Mouse (Mus musculus) Patski (cell line): ENCODE measurements around the gene Rpl29. TPM values are rescaled to one million over a fixed set of nuclear protein-coding genes. Genes with fewer than 3 reads are reported as not detected.

Source experiments
- ATAC-seq: fragments of 100-300 bp; one replicate; pipeline ENCODE4 v1.8.0; 2021
- CTCF ChIA-PET: fragments of 350-600 bp; sonication (Branson Sonifier 250); formaldehyde crosslinking; loops from one replicate; lab custom pipeline; 2022; ENCODE audit warnings: inconsistent platforms; lab: Charles Lee
- POLR2A ChIA-PET: fragments of 350-600 bp; sonication (Branson Sonifier 250); formaldehyde crosslinking; loops from one replicate; lab custom pipeline; 2022; ENCODE audit warnings: antibody characterized with exemption, inconsistent platforms; lab: Charles Lee
- DNase-seq: peaks from one replicate; pipeline ENCODE4 v3.0.0-alpha.2; 2011; ENCODE audit warnings: low read depth, low spot score
- H3K27me3 ChIP-seq: fragments of 371-371 bp; one replicate; pipeline ENCODE4 v1.5.1; 2021
- CTCF ChIP-seq: fragments of 100-300 bp; IDR thresholded peaks from one replicate; pipeline ENCODE4 v1.5.1; 2021
- in situ Hi-C: fragments of 300-500 bp; cut with MboI; formaldehyde crosslinking; loops from 3 replicates; pipeline ENCODE4 v1.11.1; 2018; ENCODE audit warnings: low pct_unique_long_range_greater_than_20kb, mixed read lengths
- polyA plus RNA-seq: library from polyadenylated mRNA; unstranded; gene quantifications from one replicate; pipeline ENCODE4 v1.2.3, GENCODE M21; 2021

Rpl29 gene
- polyA plus RNA-seq, 1 experiment from 2014 or later, result 189 TPM

DNA sequence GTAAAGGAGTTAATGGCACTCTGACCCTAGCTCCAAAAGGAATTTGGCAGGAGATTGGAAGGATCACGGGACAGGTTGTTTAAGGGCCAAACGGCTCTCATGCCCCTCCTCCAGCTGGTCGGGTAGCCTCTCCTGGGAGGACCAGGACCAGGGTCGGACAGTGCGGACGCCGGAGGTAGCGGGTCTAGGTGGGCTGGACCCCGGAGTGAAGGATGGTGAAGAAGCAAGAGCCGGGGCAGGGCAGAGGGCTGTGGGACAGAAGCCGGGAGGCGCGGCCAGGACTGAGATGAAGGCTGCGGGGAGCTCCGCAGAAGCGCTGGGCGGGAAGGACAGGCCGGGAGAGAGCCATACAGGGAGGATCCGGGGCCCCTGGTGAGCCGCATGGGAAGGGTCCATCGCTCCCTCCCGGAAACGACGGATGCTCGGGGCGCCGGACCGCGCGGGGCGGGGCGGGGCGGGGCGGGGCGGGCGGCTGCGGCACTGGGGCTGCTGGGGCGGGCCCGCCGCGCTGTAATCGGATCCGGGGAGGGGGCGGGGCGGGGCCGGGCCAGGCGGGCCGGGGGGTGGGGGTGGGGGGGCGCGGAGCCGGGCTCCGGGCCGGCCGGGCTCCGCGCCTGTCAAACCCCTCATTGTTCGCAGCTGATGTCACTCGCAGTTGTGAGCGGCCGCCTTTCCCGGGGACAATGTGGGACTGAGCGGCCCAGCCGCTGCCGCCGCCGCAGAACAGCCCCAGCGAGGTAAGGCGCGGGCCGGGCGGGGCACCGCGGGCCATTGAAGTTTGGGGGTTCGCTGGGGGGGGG lies 24.2 kb downstream of the Rpl29 start, which contains the start of gene Pcbp4:
Gene Pcbp4 (plus strand): TSS at position 21 of the 800 bp plus-strand sequence.
- no peaks in the 10 kb centered on the region for H3K27me3 ChIP-seq
- in situ Hi-C loops, result no loop called here
- CTCF ChIA-PET, result interaction anchor here (1.1 to 1.7 kb wide), 2 partner anchors 20 to 23 kb away, joined by 4 to 6 read pairs; partner anchors contain the start of gene Parp3
- ATAC-seq (peak; percentile 57), DNase-seq (no peak)
- no peak for TF ChIP-seq CTCF
- POLR2A ChIA-PET, result interaction anchor here (0.6 to 2.5 kb wide), 7 partner anchors 10 to 250 kb away, joined by 3 to 6 read pairs (median 4); partner anchors contain the start of genes Parp3, Rpl29 and Rrp9

GRCm38 (mm10) chr9:106454071-106454761 lies 25.0 kb downstream of the Rpl29 start:
- CTCF ChIA-PET, result interaction anchor here (1.1 to 1.7 kb wide), 3 partner anchors 16 to 23 kb away, joined by 3 to 6 read pairs (median 4); partner anchors contain the start of gene Parp3
- no peak for TF ChIP-seq CTCF

GRCm38 (mm10) chr9:106454888-106455681 lies 25.8 kb downstream of the Rpl29 start:
- ChIA-PET CTCF (interaction anchor here (1.1 to 1.2 kb wide), 2 partner anchors 15 to 22 kb away, joined by 3 to 4 read pairs; partner anchors contain the start of gene Parp3), POLR2A (interaction anchor here (1.6 to 2.5 kb wide), 2 partner anchors 12 to 21 kb away, joined by 4 to 6 read pairs; partner anchors contain the start of genes Parp3 and Rrp9)
- no peaks in the 10 kb centered on the region for H3K27me3 ChIP-seq
- TF ChIP-seq CTCF, result no peak
- no peak for ATAC-seq
- no peak for DNase-seq
- in situ Hi-C loops, result no loop called here

More at GRCm38 (mm10) chr9:106454071-106454761, 25.0 kb downstream of the Rpl29 start:
- POLR2A ChIA-PET, result interaction anchor here (1.0 to 2.5 kb wide), 4 partner anchors 9 to 22 kb away, joined by 3 to 6 read pairs (median 4); partner anchors contain the start of genes Parp3 and Rrp9
- in situ Hi-C loops, result no loop called here
- DNase-seq (no peak), ATAC-seq (no peak)
- H3K27me3 ChIP-seq, result no peaks in the 10 kb centered on the region

GRCm38 (mm10) chr9:106456325-106457162 lies 27.3 kb downstream of the Rpl29 start:
- ChIA-PET CTCF (no interaction called here), POLR2A (no interaction called here)
- in situ Hi-C loops, result no loop called here
- ATAC-seq (no peak), DNase-seq (no peak)
- H3K27me3 ChIP-seq, result no peaks in the 10 kb centered on the region
- TF ChIP-seq CTCF, result no peak

- ChIA-PET POLR2A (no interaction called here), CTCF (interaction anchor here (1.6 kb wide), 1 partner anchor 19 kb away, joined by 4 read pairs; the partner anchor contains the start of genes Parp3 and Rrp9)
- TF ChIP-seq CTCF, result no peak
- DNase-seq (no peak), ATAC-seq (no peak)
- no peaks in the 10 kb centered on the region for H3K27me3 ChIP-seq
- in situ Hi-C loops, result no loop called here
These were observed 27.9 kb downstream of the Rpl29 start for GRCm38 (mm10) chr9:106457163-106457559.

GRCm38 (mm10) chr9:106457920-106458319 lies 28.7 kb downstream of the Rpl29 start:
- in situ Hi-C loops, result no loop called here
- CTCF ChIA-PET, result interaction anchor here (0.8 to 1.6 kb wide), 2 partner anchors 13 to 19 kb away, joined by 3 to 4 read pairs; partner anchors contain the start of genes Parp3 and Rrp9
- POLR2A ChIA-PET, result interaction anchor here (0.5 kb wide), 1 partner anchor 61 kb away, joined by 8 read pairs; no protein-coding TSS in a partner anchor
- ATAC-seq (no peak), DNase-seq (no peak)
- H3K27me3 ChIP-seq, result no peaks in the 10 kb centered on the region
- TF ChIP-seq CTCF, result no peak

DNA sequence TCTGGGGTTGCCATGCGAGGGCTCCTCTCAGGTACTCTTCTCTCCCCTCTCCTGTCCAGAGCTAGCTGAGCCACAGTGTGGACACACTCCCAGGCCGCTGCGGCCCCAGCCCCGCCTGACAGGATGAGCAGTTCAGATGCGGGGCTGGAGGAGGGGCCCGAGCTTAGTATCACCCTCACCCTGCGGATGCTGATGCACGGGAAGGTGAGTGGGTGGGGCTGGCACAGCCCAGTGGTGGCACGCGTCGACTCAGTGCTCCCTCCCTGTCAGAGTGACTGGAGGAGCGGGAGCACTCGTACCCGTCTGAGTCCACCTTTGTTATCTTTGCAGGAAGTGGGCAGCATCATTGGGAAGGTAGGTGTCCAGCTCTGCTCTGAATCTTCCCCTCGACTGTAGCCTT lies 30.7 kb downstream of the Rpl29 start:
- no peaks in the 10 kb centered on the region for H3K27me3 ChIP-seq
- ChIA-PET CTCF (interaction anchor here (1.7 kb wide), 1 partner anchor 17 kb away, joined by 4 read pairs; the partner anchor contains the start of gene Parp3), POLR2A (interaction anchor here (0.9 kb wide), 1 partner anchor 30 kb away, joined by 3 read pairs; no protein-coding TSS in a partner anchor)
- ATAC-seq, result no peak
- TF ChIP-seq CTCF, result no peak
- DNase-seq, result no peak
- in situ Hi-C loops, result no loop called here

- in situ Hi-C loops, result no loop called here
These were observed 31.3 kb downstream of the Rpl29 start for GRCm38 (mm10) chr9:106460401-106461025.

More at GRCm38 (mm10) chr9:106460401-106461025, 31.3 kb downstream of the Rpl29 start:
- ATAC-seq, result no peak
- ChIA-PET POLR2A (interaction anchor here (0.9 to 1.0 kb wide), 2 partner anchors 14 to 30 kb away, joined by 3 read pairs; no protein-coding TSS in a partner anchor), CTCF (interaction anchor here (1.7 kb wide), 1 partner anchor 16 kb away, joined by 4 read pairs; the partner anchor contains the start of gene Parp3)
- TF ChIP-seq CTCF, result no peak
- DNase-seq, result no peak
- H3K27me3 ChIP-seq, result no peaks in the 10 kb centered on the region
